Mouse (Mus musculus): Measurements from ENCODE around the gene Hjurp.

Gene Hjurp

DNA sequence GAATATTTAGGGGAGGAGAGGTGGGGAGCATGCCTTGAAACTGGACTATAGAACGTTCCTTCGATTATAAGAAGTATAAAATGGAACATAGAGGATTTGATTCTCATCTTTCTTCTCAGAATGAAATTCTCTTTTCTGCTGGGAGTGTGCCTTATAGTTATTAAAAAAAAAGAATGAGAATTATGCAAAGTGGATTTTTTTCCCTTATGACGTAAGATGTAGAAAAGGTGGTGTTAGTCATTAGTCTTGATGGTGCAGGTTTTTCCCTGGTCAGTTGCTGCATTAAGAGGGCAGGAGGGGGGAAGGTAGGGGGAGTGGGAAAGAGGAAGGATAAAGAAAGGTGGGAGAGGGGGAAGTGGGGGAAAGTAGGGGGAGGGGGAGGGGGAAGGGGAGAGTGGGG is 4.9 kb upstream of the Hjurp start:
- DNase-seq (ENCODE audit: low read depth in 1 of 2, low spot score in 2 of 2), result no peak

DNA sequence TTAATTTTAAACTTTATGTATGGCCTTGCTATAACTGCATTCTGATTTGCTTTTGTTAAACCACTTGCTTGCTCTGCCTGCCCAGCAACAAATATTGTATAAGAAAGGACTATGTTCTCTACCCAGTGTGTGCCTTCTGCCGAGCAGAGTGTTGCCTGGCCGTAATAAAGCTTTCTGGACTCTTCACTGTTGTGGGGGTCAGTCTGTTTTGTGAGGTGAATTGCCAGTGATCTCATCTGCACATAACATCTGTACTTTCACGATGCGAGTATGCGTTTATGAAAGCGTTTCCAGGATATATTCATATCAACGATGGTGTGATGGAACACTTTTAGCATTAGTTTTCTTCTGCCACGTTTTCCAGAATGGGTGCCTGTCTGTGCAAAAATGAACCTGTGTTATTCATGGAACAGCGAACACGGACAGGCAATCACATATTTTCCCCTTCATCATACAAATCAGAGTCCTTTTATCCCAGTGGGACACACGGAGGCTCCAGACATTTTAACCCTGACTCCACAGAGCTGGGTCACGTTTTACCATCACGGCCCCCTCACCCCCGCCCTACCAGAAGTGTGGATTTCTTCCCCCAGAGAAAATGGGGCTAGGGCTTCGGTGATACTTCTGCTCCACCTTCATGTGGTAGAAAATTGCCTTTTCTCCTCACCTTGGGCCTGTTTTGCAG is 2.7 kb upstream of the Hjurp start:
- no peak for DNase-seq (ENCODE audit: low read depth in 1 of 2, low spot score in 2 of 2)

DNA sequence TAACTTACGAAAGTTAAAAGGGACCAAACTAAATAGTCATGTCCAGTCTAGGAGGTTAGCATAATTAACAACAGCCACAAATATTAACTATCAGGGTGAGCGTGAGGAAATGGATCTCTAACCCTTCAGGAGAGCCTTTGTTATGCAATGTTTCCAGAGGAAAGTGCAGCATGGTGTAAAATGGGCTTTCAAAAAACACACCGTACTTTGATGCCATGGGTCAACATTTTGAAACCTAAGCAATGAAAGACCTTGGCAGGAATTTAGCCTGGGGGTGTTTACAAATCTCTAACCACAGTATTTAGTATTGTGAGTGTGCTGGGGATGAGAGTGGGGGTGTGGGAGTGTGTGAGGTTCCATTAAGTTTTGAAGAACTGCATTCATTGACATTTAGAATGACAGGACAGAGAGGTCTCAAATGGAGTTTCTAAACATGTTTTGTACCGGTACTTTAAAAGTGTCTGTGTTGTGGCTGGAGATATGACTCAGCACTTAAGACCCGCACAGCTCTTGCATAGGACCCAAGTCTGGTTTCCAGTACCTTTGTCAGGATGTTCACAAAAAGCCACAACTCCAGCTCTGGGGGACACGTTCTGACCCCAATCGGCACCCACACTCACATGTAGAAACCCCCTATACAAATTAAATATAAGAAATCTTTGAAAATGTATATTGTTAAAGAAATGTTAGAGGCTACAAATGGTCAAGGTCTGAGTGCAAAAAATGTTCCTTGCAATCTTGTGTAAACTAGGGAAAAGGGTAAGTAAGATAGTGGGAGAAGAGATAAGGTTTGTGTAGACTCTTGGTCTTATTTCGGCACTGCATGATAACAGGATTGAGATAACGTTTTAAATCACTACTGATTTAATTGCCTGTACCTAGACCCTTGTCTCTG is 1.9 kb upstream of the Hjurp start:
- no peak for DNase-seq (ENCODE audit: low read depth in 1 of 2, low spot score in 2 of 2)

DNA sequence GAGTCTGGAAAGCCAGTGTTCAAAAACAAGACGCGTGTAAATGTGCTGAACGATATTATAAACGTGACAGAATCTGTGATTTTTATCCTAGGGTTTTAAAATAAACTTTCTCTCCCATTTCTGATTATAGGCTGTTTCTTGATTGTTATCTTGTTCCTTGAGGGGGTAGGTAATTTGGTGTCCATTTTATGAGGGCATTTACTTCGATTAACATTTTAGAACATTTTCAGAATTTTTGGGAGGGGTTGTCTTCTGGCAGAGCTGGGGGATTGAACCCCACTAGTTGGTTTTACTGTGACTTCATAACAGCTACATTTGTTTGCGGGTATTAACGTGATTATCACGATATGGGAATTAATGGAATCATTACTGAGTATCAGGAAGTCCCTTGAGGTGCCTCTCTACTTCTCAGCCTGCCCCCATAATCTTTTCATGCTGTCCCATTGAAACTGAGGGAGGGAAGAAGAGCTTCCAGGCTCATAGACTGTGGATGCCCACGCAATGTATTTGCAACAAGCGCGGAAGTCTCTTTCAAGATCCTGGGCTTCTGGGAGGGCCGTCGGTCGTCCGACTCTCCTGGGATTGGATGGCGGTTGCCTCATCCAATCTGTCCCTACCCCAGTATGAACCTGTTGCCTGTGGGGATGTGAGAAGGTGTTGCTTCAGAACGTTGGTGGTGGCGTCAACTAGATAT is 532 bp upstream of the Hjurp start:
- no peak for DNase-seq (ENCODE audit: low read depth in 1 of 2, low spot score in 2 of 2)

DNA sequence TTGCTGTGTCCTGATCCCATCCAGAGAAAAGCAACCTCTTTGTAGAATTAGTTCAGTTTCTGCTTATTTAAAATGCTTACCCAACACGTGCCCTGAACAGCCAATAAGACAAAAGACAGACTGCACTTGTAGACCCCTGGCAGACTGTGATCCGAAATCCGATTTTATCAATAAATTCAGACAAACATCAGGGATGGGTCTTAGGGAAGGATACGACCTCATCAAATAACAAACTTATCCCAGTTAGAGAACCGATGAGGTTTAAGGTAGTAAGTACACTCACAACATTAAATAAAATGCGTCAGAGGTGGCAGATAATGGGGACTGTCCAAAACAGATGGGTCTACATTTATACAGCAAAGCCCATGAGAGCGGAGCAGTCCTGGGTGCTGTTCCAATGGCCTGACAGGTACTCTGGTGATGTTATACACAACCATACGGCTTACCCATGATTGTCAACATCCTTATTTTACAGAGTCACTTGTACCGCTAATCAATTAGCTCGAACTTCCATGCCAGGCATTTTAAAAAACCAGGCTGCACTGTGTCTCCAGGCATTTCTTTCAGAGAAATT is 822 bp downstream of the Hjurp start:
- DNase-seq (ENCODE audit: low read depth in 1 of 2, low spot score in 2 of 2), result no peak

DNA sequence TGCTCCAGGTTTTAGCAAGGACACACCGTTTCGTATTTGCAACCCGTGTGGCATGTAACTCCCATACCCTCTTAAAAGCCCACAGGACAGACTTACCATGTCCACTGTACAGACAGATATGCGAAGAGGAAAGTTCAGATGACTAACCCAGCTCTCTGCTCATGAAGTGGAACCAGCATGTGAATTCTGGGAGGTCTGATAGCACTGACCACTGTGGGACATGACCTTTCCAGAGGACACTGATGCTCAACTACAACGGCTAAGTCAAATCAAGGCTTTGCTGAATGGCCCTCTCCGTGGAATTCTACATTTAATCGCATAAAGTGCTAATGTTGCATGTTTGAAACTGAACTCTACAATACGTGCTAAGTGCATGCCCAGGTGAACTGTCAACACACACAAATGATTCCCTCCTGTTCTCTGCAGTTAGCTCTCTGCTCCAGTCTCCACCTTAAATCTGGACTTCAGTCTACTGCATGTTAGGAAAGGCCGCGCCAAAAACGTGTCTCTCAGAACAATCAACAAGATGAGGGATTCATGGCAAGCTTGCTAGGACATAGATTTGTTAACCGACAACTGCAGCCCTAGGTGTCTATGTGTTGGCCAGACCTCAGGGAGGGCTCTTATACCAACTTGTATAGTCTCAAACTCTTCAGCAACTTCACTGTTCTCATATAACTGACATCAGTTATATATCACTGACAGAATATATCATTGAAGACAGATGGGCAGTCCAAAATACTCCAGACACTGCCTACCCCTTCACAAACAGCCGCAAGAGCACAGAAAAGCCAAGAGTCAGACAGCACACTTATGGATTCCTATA is 1.5 kb downstream of the Hjurp start:
- no peak for DNase-seq (ENCODE audit: low read depth in 1 of 2, low spot score in 2 of 2)

DNA sequence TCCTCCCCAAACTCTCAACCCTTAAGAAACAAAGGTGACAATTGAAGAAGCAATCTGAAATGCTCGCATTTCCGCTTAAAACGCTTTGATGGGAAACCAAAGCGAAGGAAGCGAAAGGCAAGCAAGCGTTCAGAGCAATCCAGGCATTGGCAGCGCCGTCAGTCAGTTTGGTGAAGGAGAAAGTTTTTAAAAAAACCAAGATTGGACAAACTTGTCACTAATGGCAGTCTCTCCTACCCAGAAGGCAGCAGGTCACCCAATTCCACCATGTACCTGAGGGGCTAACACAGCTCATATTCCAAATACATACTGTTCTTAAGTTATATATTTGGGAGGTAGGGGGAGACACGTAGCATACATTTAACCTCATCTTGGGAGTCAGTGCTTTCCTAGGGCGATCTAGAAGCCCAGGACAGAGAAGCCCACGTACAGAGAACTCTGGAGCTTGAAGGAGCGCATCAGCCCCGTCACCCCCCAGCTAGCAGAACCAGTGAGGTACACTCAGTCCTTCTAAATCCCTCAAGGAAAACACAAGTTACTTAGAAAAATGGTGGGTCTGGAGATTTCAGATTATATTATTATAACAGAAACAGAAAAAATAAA is 2.3 kb downstream of the Hjurp start:
- DNase-seq (ENCODE audit: low read depth in 1 of 2, low spot score in 2 of 2), result no peak

DNA sequence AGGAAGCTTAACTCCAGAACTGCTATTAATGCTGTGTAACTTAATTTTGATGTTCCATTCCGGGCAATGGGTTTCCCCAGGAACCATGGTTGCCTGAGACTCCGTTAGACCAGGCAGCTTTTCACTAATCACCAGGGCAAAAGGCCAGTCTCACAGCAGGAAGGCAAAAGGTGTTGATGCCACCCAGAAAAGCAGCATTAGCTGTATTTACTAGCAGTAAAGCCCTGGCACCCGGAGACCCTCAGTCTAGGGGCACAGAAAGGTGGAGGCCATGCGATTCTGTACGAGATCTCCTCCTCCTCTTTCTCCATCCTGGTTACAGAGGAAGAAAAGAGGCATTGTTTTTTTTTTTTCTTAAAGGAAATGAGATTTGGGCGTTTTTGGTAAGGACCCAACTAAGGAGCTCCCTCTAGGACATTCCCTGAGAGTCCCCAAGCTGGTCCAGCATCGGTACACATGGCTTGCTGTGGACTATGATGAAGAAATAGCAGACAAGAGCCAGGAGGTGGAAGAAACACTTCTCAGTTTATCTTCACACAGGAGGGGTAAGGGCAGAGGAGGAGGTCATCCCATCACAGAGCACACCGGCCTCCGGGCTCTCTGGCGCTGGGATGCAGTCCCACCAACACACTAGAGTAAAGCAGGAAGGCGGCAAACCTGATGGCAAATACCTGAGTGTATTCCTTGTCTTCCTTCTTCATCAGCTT is 2.9 kb downstream of the Hjurp start:
- DNase-seq (ENCODE audit: low read depth in 1 of 2, low spot score in 2 of 2), result no peak

DNA sequence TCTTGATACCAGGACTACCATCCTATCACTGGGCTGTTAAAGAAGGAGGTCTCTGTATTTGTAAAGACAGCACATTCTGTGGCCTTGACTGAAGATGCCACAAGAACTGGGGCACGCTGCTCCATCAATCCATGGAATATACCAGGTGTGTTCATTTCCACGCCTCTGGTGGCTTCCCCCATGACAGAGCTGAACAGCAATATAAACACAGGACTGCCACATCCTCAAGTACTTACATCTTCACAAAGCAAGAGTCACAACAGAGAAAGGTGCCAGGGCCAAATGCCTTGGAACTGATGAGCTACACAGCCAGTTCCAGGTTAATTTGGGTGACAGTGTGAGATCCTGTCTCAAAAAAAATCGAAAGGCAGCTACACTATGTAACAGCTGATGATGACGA is 3.6 kb downstream of the Hjurp start:
- no peak for DNase-seq (ENCODE audit: low read depth in 1 of 2, low spot score in 2 of 2)

DNA sequence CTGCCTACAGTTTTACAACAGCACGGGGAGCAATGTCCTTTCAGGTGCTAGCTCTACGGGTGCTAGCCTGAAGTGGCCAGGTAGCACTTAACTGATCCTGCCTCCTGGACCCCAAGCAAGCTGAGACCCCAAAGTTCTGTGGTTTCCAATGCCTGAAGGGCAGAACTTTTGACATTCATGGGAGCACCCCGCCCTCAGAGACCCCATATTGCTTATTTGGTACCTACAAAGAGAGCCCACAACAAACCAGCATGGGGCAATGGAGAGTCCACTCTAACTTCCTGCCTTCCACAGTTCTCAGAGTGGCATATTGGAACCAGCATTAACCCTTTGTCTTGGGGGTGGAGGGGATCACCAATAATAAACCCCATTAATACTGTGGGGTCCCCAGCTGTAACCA is 4.1 kb downstream of the Hjurp start:
- DNase-seq (ENCODE audit: low read depth in 1 of 2, low spot score in 2 of 2), result no peak

DNA sequence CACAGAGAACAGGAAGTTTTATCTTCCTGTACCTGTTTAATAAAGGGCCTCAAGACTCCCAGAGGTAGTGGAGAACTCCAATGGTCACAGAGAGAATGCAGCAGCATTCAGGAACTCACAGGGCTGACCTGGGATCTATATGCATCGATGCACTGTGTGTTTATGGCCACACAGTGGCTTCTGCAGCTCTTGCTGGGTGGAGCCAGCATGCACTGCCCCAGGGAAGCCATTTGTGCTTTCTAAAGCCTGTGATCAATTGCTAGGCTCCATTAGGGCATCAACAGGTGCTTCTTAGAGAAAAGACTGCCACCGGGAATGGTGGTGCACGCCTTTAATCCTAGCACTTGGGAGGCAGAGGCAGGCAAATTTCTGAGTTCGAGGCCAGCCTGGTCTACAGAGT is 4.6 kb downstream of the Hjurp start:
- DNase-seq (ENCODE audit: low read depth in 1 of 2, low spot score in 2 of 2), result no peak

DNA sequence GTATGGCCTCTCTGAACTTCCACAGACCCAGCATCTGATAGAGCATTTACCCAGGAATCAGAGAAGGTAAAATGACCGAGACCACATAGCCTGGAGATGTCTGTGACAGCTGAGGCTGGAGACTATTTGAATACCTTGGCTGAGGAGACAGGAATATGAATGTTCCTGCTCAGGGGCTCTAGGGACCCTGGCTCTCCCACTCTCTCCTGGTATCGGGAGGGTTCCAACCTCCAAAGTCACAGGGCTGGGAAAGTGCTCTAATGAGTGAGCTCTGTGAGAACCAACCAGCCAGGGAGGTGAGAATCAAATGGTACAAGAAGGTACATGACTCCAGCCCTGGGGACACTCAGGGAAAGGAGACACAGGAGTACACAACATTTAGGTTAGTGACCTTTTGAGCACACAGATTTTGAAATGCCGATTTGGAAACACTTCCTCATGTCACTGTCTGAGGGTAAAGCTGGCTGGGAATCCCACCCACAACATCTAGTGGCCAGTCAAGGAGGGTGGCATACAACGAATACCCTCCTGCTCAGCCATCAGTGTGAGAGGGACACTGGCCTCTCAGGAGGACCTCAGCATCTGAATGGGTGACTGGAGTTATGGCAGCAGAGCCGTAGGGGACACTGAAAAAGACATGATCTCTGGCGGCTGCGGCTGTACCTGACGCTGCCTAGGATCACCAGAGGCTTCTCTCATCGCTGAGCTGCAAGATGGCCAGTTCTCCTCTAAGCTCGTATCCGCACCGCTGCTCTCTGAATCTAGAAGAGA is 7.7 kb downstream of the Hjurp start:
- DNase-seq (ENCODE audit: low read depth in 1 of 2, low spot score in 2 of 2), result no peak

DNA sequence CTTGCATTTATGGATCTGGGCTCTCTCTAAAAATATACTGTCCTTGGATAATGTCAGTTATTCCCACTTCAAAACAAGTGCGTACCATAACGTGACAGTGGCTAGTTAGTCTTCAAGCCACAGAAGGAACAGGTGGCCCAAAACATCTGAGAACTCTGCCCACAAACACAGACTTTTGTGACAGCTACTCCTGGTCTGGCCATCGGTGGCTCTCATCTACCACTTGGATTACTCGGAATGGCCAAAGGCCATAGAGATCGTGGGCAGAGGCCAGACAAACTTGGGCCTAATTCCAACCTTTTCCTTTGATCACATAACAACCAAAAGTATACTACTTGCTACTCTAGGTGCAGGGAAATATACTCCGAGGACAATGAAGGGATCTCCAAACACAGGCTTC is 9.4 kb downstream of the Hjurp start:
- no peak for DNase-seq (ENCODE audit: low read depth in 1 of 2, low spot score in 2 of 2)

DNA sequence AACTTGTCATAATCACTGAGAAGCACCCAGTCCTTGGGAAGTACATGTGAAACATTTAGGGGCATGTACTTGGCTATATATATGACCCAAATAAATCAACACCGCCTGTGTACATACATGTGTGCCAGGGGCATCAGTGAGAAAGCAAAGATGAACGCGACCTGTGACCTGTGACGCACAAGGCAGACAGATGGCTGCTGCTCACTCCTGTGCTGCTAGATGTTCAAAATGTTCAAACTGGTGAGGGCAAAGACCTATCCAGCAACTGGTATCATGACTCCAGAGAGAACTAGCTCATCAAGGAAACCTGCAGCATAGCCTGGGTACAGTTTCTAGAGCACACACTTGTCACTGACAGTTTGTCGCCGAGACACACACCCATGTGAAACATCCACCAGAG is 9.9 kb downstream of the Hjurp start:
- DNase-seq (ENCODE audit: low read depth in 1 of 2, low spot score in 2 of 2), result no peak

DNA sequence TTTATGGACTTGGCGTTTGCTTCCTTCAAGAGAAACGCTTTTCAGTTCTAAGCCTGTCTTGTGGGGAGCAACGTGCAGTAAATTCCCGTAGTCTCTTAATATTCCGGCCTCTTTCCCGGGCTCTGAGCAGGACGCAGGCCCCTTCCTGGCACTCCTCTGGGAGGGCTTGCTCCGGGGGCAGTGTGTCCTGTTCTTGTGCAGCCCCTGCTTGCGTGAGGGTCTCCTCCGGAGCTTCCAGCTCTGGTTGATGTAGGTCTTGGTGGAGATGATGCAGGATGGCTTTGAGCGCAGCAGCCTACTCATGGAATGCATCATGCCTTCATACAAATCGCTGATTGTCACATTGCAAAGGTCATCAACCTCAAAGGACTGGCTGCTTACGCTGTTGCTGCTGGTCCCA is 11.3 kb downstream of the Hjurp start:
- DNase-seq (ENCODE audit: low read depth in 1 of 2, low spot score in 2 of 2), result no peak

DNA sequence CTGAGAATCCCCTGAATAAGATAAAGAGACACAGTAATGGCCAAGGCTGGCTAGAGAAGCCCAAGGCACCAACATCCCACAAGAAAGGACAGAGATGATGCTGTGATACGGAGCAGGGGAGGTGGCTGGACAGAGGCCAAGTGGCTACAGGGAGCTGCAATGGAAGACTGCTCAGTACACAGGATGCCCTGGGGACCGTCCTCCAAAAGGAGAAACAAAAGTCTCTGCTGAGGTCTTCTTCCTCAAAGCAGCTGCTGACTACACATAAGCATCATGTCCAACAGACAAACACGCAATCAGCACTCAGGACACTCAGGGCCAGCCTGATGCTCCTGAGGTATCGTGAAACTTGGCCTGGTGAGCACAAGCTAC is 12.6 kb downstream of the Hjurp start:
- DNase-seq (ENCODE audit: low read depth in 1 of 2, low spot score in 2 of 2), result no peak

DNA sequence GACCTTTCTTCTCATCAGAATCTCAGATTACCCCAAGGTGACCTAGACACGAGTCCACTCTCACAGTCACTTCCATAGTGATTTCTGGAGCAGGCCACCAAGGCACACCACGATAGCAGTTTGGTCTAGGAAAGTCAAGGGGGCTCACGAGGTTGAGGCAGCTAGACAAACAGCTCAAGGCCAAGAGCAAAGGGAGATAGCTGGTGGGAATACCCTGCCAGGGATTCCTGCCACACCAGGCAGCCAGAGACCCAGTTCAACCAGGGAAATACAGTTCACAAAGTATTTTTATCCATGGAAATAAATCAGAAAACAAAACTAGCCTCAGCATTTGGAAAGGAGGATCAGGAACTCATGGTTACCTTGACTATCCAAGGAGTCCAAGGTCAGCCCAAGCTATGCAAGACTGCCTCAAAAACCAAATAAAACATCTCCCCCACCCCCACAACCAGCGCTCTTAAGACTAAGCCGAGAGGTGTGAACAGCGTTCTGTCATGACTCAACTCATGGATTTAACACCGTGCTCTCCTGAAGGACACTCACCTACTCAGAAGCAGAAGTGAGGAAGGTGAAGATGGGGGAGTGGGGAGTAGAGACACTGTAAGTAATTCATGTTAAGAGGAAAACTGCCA is 13.1 kb downstream of the Hjurp start:
- no peak for DNase-seq (ENCODE audit: low read depth in 1 of 2, low spot score in 2 of 2)

DNA sequence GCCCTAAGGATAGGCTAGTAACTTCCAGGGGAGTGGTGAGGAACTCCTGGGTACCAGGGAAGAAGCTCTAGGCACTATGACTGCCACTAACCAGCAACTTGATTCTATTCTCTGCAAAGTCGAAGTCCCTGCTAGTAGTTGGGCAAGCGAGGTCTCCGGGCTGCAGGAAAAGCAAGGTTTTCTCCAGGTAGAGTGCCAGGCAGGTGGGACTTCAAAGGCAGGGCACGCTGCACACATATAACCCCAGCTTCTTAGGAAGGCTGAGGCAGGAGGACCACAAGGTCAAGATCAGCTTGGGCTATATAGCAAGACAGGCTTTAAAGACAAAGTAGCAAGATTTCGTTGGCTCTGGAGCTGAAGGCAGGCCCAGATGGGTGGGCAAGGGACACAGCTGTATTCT is 13.7 kb downstream of the Hjurp start:
- DNase-seq (ENCODE audit: low read depth in 1 of 2, low spot score in 2 of 2), result no peak

DNA sequence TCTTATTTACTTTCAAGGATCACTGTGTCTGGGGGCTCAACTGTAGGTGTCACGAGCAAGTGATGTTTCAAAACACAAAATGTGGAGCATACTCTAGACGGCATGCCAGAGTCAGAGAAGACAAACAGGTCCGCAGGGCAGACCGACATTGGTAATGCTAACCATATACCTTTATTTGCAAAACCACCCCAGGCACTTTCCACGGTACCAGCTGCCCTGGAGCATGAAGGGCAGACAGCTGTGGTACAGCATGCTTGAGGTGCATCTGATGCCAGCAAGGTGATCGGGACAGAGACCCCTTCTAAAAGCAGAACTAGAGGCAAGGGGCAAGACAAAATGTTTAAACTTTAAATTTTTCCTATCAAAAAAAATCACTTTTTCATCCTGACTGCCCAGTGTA is 14.5 kb downstream of the Hjurp start:
- no peak for DNase-seq (ENCODE audit: low read depth in 1 of 2, low spot score in 2 of 2)

Measured in monocyte, adult 2 months (primary cell).